Mouse (Mus musculus) lung, postnatal 0 days (tissue): ENCODE results near the gene Tnnc2.

Experiments
- CTCF ChIP-seq: IDR thresholded peaks from 2 replicates; pipeline ENCODE4 v1.5.1; 2016; ENCODE audit warnings: antibody characterized with exemption, mild to moderate bottlenecking
- EP300 ChIP-seq: IDR thresholded peaks from 2 replicates; pipeline ENCODE4 v1.6.1; 2016; ENCODE audit warnings: antibody characterized with exemption, mild to moderate bottlenecking, control low read depth

- TF ChIP-seq CTCF: no peak
- no peak for TF ChIP-seq EP300
These were observed 35.6 kb upstream of the Tnnc2 start for GRCm38 (mm10) chr2:164815348-164815747.
